Mouse (Mus musculus) adrenal gland, postnatal 10 days (tissue): ENCODE results near the gene Armc2. TPM values are rescaled to one million over a fixed set of nuclear protein-coding genes. Genes with fewer than 3 reads are reported as not detected.
"Not testable (repeated sequence)": the region's sequence is repeated elsewhere in the genome, so short reads cannot be mapped to it uniquely, and the experiment has no call there.

ENCODE experiments used
- DNase-seq: peaks from one replicate; pipeline ENCODE4 v3.0.0; 2021; ENCODE audit warnings: mixed read lengths
- total RNA-seq, 2 experiments: library from RNA; stranded (reverse); gene quantifications; 2 replicates each; pipeline ENCODE4 v1.2.3; 2021

The Armc2 gene
- total RNA-seq, 2 experiments from 2014 or later: 0.84 to 3.0 TPM

DNA sequence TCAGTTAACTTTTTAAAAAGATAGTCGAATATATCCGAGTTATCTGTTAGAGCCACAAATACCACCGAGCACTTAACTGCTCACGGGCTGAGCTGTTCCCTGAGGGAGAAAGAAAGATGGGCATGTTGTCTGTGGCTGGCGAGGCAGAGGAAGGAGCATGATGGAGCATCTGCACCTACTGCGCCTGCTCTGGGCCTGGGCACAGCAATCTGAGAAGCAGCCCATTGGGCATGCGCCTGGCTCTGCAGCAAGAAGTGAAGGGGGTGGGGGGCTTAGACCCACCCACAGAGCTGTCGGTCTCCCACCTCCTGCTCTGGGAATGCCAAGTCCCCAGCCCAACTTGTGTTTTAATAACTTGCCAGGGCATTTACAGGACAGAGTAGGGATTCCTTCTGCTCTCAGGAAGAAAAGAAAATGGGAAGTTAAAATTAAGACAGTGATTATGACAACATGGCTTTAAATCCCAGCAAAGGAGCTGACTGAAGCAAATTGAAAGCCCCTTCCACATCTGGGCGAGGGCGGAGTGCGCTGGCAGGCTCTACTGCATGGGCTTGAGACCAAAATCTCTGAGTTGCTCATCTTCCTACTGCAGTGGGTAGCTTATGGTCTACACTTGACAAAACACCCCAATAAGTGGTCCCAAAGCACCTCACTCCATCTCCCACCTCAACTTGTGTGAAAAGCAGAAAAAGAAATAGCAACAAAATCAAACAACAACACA lies 50.2 kb downstream of the Armc2 start:
- no peak for DNase-seq

DNA sequence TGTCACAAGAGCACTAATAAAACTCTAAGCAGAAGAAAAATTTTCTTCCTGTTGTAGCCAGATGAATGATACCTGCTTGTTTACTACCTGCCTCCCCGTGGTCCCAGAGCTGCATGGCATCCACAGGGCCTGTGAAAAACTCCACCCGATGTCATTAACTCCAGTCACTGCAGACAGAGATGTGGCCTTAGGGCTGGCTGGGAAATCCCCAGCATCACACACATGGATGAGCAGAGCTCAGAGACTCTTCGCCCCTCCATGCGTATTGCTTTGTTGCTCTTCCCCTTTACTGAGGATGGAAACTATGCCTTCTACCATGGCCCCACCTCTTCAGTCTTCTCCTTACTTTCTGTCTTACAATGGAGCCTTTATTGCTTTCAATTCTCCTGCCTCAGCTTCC lies 55.5 kb downstream of the Armc2 start:
- no peak for DNase-seq

DNA sequence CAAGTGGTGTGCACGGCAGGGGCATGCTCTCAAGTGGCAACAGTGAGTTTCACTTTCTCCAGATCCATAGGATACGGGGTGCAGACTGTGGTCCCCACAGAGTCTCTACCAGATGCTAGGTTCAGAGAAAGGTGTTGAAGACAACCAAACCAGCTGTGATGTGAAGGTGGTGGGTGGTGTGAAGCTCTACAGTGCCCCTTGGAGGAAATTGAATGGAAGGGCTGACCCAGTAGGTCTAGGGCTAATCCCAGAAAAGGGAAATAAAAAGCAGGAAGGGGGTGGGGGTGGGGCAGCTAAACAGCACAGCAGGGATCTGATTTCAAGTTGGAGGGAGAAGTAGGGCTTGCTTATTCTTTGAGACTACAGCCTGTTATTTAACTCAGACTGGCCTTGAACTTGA lies 58.4 kb downstream of the Armc2 start:
- no peak for DNase-seq

DNA sequence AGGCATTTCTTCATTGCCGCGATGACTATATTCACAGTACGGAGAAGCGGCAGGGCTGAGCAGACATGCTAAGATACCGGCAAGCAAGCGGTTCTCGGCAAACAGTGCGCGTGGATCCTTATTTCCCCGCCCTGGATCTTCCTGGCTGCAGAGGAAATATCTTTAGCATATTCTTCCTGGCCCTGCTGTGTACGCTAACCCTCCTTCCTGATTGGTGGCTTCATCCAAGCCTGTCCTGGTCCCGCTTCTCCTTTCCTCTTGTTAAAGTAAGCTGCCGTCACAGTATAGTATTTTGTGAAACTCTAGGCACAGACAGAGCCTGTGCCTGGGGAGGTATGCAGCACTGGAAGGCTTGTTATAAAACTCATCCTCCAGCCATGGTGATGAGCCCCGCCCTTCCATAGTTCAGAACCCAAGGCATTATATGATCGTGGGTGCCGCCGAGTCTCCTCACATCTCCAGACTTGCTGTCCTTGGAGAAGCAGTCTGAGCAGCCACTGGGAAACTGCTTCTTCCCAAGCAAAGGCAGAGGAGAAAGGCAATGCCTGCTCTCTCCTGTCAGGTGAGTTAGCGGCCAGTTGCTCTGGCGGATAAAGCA lies 59.5 kb downstream of the Armc2 start:
- no peak for DNase-seq

DNA sequence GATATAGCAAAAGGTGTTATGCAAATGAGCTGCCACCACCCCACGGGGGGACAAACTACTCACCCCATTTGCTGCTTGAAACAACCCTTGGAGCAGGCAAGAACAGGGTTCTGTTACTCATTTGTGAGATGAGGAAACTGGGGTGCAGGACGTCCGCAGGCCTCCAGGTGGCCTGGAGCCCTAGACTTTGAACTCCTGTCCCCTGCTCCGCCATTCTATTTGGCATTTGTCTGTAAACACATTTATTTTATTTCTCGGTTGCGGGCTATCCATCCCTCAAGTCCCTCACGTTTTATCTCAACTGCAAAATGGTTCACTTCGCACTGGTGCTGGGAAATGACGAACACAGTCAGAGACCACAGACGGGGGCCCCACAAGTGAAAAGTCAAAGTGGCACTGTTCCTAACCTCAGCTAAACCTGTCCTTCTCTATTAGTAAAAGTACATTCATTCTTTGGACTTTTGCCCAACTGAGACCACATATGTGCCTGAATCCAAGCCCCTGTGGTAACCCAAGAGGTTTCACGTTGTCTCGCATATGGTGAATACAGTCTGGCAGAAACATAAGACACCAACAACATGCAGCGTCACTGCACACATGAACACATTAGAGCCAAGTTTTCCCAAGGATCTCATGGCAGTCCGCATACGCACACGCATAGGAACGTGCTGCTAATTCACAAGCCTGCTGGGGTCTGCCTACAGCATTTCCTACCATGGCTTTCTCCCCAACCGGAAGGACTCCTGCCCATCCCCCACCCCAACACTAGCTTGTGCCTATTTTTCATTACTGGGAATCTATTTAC lies 60.6 kb downstream of the Armc2 start:
- no peak for DNase-seq

DNA sequence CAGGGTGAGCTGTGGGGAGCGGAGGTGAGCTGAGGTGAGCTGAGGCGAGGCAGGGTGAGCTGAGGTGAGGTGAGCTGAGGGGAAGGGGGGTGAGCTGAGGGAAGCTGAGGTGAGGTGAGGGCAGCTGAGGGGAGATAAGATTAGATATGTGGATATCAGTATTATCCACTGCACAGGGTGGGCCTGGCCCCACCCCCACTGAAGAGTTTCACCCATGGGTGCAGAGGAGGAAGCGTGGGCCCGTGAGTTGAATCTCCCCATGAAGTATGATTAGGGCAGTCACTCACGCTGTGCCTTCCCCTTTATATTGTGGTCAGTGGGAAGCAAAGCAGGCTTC lies 64.7 kb downstream of the Armc2 start:
- DNase-seq: no peak

DNA sequence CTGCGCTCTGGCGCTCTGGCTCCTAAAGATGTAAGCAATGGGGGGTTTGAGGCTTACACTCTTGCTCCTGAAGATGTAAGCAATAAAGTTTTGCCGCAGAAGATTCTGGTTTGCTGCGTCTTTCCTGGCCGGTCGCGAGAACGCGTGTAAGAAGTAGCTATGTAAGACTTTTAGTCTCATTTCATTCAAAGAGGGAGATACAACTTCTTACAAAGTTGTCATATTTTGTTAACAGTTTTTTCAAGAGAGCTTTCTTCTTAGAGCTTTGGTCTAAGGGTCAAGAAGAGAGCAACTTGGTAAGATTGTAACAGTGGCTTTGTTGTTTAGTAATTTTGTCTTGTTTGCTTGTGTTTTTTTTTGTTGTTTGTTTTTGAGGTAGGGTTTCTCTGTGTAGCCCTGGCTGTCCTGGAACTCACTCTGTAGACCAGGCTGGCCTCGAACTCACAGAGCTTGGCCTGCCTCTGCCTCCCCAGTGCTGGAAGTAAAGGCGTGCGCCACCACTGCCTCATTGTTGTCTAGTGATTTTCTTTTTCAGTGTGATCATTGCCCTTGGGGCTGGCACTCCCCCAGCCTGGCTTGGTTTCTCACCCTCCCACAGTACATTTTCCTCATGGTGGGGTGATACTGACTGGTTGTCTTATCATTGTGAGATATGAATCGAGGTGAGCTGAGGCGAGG lies 65.3 kb downstream of the Armc2 start:
- no peak for DNase-seq

DNA sequence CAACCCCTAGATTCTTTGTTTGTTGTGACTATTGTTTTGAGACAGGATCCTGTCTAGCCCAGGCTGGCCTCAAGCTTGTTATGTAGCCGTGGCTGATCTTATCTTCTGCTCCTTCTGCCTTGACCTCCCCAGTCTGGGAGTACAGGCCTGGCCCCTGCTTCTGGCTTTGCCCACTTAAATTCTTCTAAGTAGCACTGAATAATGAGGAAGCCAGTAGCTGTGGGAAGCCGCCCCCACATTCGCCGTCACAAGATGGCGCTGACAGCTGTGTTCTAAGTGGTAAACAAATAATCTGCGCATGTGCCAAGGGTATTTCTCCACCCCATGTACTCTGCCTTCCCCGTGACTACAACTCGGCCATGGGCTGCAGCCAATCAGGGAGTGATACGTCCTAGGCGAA lies 65.9 kb downstream of the Armc2 start:
- not testable (repeated sequence) for DNase-seq

DNA sequence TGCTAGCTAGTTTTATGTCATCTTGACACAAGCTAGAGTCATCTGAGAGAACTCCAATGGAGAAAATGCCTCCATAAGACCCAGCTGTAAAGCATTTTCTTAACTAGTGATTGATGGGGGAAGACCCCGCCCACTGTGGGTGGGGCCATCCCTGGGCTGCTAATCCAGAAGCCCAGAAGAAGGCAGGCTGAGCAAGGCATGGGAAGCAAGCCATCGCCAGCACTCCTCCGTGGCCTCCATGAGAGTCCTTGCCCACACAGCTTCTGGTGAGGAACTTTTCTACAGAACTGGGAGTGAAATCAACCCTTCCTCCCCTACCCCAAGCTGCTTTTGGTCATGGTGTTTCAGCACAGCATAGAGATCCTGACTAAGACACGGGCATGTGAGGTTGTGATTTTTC lies 79.2 kb downstream of the Armc2 start:
- no peak for DNase-seq

DNA sequence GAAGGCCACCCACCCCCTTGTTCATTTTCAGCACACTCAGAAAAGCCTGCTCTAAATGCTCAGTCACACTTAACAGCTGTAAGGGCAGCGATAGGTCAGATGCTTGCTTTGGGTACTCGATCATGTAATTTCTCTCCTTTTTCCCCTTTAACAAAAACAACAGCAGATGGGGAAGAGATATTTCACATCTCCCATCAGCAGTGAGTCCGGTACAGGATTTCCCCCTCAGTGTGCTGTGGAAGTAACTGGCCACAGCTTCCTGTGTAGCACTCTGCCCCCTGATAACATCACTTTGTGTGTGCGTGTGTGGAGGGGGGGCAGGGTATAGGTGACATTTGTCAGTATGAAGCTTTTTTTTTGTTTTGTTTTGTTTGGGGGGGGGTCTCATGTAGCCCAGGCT lies 81.1 kb downstream of the Armc2 start:
- DNase-seq: no peak

DNA sequence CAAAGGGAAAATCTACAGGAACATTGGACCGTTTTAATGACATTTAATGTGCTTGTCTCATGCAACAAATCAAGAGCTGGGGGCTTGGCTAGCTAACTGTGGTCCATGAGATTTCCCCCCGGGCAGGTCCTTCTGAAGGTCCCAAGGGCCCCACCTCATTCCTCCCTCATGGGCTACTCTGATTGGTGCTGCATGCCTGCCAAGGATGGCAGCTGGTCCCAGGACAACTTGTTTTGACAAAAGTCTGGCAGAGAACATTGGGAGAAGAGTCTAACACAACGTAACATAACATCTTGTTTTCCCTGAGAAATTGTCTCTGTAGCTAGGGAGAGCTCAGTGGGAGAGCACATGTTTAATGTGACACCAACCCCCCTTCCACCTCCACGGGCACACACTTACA lies 82.1 kb downstream of the Armc2 start:
- no peak for DNase-seq

DNA sequence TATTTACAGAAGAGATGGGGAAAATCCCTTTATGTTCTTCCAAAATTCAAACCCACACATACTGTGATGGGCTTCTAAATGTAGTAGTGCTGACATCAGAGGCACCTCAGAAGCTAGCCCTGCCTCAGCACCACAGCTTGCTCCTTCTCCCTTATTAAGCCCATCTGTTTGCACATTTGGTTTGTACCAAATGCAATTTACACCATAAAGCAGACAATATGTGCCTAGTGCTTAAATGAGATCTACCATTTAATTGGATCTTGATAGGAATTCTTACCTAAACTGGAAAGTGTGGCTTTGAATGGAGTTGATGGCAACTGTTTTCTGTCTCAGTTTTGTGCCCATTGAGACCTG lies 82.8 kb downstream of the Armc2 start:
- no peak for DNase-seq

DNA sequence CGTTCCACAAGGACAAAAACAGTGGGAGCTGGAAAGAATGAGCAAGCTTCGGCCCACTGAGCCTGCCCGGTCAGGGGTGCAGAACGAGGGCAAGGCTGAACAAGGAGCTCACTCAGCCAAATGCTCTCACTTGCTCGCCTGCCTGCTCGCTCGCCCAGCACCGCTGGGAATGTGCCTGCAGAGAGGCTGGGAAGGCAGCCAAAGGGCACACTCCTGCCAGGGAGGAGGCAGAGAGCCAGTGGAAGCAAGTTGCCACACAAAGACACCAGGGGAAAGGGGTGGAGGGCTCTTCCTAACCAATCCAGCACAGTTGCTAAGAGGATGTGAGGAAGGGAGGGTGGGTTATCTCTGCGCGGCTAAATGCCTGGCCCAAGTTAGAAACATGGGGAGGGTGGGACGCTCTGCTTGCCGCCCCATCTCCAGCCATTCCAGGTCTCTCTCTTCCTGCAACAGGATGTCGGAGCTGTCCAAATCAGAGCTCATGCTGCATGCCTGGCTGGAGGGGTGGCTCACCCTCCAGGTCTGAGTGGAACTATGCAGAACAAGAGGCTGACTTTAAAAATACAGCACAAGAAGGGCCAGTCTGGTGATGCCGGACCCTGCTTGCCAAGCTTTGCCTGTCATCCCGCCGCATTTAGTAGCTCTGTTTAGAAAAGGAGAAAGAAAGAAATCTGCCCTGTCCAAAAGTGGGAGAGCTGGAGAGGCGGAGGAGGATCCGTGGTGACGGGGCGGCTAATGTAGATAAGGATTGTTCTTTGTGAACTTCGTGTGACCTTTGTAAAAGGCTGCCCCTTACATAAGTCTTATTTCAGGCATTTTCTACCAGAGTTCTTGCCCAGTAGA lies 83.4 kb downstream of the Armc2 start:
- DNase-seq: peak; percentile 91

DNA sequence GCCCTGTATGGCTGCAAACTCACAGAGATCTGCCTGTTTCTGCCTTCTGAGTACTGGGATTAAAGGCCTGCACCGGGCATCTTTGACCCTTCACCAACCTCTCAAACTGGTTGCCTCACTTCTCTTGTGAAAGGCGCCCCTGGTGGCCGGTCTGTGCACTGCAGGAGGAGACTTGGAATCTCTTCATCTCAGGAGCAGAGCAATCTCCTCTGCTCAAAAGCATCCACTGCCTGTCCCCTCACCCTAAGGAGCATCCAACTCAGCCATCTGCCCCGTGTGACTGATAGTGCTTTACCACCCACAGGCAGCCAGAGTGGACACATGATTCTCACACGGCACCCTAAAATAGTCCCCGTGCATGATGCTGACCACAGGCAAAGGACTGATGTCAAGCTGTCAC lies 84.7 kb downstream of the Armc2 start:
- peak; percentile 69 for DNase-seq

DNA sequence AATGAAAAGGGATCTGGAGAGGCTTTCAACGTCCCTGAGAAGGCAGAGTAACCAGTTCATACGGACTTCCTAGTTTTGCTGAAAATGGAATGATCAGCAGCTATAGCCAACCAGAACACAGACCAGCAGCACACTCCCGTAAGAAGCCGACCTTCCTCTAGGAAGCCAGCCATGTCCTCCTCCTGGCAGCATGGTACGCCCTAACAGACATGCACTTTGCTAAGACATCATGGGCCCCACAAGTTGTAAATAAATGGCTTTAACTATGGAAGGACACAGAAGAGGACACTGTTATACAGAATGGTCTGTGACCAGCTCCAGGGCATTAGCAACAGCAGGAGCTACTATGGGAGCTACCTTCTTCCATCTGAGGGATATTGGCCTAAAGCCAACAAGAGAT lies 85.3 kb downstream of the Armc2 start:
- no peak for DNase-seq

DNA sequence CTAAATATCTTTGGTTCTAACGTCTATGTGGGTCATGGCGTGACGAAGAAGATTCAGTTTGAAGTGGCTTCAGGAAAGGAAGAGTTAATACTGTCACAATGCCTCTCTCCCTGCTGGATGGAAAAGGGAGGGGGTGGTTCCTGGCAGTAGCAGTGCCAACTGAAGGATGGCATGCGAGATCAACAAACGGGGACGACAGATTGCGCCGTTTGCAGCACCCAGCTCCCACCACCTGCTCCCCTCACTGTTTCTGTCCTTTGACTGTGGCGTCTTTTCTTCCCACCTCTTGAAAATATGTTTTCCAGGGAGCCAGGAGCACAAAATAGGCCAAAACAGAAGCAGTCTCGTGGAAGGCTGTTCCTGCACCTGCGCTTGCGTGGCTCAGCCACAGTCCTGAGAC lies 86.3 kb downstream of the Armc2 start:
- DNase-seq: no peak

DNA sequence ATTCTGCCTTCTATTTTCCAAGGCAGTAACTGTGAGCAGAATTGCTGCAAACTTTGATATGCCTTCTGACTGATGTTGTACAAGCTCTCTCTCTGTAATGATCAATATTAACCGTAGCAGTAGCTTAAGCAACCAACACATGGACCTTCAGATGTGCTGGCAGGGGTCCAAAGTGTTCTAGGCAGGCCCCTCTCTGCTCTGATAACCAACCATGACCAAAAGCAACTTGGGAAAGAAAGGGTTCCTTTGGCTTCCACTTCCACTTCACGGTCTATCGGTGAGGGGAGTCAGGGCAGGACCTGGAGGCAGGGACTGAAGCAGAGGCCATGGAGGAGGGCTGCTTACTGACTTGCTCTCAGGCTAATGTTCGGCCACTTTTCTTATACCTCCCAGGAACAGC lies 87.3 kb downstream of the Armc2 start:
- no peak for DNase-seq

DNA sequence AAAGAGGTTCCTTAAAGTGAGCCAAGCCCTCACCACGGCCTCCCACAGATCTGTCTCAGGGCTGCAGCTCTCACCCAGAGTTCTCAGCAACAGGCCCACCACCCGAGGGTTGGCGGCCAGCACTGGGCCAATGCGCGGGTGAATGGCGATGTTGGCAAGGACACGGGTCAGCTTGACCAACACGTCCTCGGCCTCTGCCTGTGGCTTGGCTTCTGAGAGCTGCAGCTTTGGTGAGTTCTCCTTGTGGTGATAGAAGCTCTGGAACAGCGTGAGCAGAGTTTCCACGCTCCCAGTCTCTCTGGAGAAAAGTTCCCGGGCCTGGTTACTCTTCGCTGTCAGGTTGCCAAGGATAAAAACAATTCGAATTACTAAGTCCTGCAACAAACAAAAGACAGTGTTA lies 91.5 kb downstream of the Armc2 start:
- peak; percentile 9 for DNase-seq

DNA sequence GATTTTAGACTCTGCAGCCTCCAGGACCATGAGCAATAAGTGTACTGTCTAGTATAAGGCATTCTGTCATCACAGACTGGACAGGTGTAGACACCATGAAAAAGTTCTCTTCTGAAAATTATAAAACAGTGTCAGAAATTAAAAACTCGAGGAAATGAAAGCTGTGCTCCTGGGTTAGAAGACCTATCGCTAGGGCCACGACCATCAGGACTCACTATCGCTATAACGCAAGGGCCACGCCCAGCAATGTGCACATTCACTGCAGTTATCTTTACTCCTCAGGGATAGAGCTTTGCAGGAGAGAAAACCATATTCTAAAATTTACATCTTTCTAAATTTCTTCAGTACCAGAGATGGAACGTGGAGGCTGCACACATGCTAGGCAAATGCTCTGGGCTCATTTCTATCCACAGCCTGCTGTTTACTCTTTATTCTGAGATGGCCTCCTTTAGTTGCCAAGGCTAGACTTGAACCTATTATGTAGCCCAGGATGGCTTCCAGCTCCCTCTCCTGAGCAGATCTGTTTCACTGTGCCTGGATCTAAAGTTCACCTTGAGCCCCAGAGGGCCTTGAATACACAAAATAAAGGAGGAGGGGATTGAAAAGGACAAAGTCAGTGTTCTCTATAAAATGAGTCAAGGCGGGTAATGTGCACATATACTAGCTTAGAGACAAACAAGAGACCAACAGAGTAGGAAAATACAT lies 105.8 kb downstream of the Armc2 start:
- no peak for DNase-seq

DNA sequence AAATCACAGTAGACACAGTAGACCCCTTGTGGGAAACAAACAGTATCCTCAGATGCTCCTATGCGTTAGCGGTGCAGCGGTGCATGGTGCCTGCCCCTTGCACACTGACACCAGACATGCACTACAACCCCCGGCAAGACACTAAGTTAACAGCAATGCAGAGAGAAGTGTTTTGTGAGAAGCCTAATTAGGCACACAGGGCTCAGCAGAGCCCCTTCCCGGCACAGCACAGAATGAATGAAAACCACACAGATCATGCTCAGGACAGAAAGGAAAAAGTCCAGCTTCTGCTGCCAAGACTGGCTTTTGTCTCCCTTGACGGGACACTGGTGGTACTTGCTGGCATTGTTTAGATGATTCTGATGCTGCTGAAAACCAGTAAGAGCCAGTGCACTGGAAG lies 109.3 kb downstream of the Armc2 start:
- DNase-seq: no peak

DNA sequence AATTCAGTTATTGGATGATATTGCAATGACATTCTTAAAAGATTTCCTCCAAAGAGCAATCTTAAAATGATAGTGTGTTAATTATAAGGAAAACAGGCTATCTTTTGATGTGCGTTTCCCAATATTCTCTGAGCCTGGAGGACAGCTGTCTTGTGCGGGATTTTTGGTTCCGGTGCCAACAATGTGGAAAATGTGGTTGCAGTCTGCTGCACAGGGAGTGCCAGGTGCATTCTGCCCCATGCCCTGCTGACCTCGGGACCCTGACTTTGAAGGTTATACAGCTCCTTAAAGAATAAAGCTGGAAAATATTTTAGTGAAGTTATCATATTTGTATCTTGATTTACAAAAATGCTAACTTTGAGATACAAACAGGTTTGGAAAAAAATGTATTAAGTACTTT lies 110.3 kb downstream of the Armc2 start:
- DNase-seq: no peak

DNA sequence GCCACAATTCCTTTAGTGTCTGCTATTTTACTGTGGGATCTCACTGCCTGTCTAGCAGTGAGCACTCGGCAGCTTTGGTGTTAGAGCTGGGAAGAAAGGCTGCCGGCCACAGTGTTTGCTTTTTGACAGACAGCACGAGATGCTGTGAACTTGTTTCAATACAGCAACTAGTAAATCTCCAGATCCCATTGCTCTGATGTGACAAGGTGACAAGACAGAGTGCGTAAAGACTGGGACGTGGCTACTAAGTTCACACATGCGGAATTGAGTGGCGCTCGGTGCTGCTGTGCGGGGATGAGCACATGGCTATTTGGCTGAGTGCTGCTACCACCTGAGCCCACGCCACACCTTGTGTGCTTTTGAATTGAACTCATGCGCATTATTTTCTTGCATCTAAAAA lies 110.8 kb downstream of the Armc2 start:
- no peak for DNase-seq
